14 mouse cellular contexts compared by ENCODE assay signal in genomic region chr11:75280066-75280410, GRCm38 (mm10).
DNase-seq lines count a peak whose midpoint lies in the region; ATAC-seq and TF ChIP-seq lines count a peak whose summit lies in the region.
"Had no signal": no experiment of that assay in that cellular context is flagged by ENCODE, and none has a peak within 500 bp of the region (broad histone marks: within the 10 kb centered on the region; RNA-seq: fewer than 3 reads in every experiment).

No protein-coding gene starts in this region.

- H3K9ac ChIP-seq in heart, postnatal 0 days (replicated peaks; ENCODE audit: low read depth, low read length), result no peak overlapping the region
- H3K9ac ChIP-seq: embryonic facial prominence, embryonic 12.5 days had no signal

- peak; percentile 5 for DNase-seq in adrenal gland, postnatal 14 days
- no peak for DNase-seq in adrenal gland, adult 18-20 months (ENCODE audit: low spot score in 2 of 2)
- no peak for DNase-seq in heart, postnatal 0 days (ENCODE audit: low spot score)
- DNase-seq in heart, adult 8-10 months (ENCODE audit: low spot score), result no peak
- DNase-seq in thymus, adult 2 months, result peak; percentile 37
- no peak for DNase-seq in thymus, postnatal 4 days
- DNase-seq in embryo, embryonic 10.5 days (ENCODE audit: low spot score), result no peak
- no peak for DNase-seq in kidney, adult 8-10 months
- DNase-seq: cerebellum, adult 11 months; kidney, postnatal 10 days; lung, postnatal 14 days; right cerebral cortex, postnatal 4 days had no signal

- H3K4me3 ChIP-seq in heart, postnatal 0 days (ENCODE audit: low read depth, low read length), result no peak overlapping the region
- H3K4me3 ChIP-seq in thymus, adult 2 months (ENCODE audit: control insufficient read depth, insufficient read depth, low read length), result no peak overlapping the region
- H3K4me3 ChIP-seq: embryonic facial prominence, embryonic 12.5 days had no signal

- no peak for TF ChIP-seq EP300 in heart, postnatal 0 days (IDR thresholded peaks at IDR 0.05; ENCODE audit: low read depth)

- H3K4me2 ChIP-seq in heart, postnatal 0 days (ENCODE audit: low read depth, low read length), result no peak overlapping the region

- H3K36me3 ChIP-seq in heart, postnatal 0 days (replicated peaks; ENCODE audit: control insufficient read depth, insufficient read depth, low read length), result no peaks in the 10 kb centered on the region
- no peaks in the 10 kb centered on the region for H3K36me3 ChIP-seq in thymus, adult 2 months (ENCODE audit: control insufficient read depth, insufficient read depth, low read length)
- H3K36me3 ChIP-seq: embryonic facial prominence, embryonic 12.5 days had no signal

- TF ChIP-seq CTCF in heart, postnatal 0 days (IDR thresholded peaks at IDR 0.05; ENCODE audit: low read depth), result no peak
- no peak for TF ChIP-seq CTCF in thymus, adult 2 months (IDR thresholded peaks at IDR 0.05; ENCODE audit: borderline replicate concordance, control insufficient read depth, extremely low read depth, insufficient read depth, low read length, poor library complexity)

- no peaks in the 10 kb centered on the region for H3K27me3 ChIP-seq in heart, postnatal 0 days (ENCODE audit: control insufficient read depth, insufficient read depth, low read length)
- no peaks in the 10 kb centered on the region for H3K27me3 ChIP-seq in thymus, adult 2 months (ENCODE audit: control insufficient read depth, insufficient read depth, low read length)

- no peaks in the 10 kb centered on the region for H3K9me3 ChIP-seq in heart, postnatal 0 days (replicated peaks; ENCODE audit: control insufficient read depth, low read length)
- H3K9me3 ChIP-seq: embryonic facial prominence, embryonic 12.5 days had no signal

- H3K4me1 ChIP-seq in heart, postnatal 0 days (ENCODE audit: control insufficient read depth, insufficient read depth), result peaks cover 34% of the 10 kb centered on the region
- peaks cover 48% of the 10 kb centered on the region for H3K4me1 ChIP-seq in thymus, adult 2 months (replicated peaks; ENCODE audit: control insufficient read depth, insufficient read depth, low read length)

- ATAC-seq in heart, postnatal 0 days (ENCODE audit: insufficient read depth, low read depth), result no peak
- ATAC-seq: forebrain, embryonic 16.5 days had no signal

- peak overlapping the region; percentile 36; the same call in 1 of the 2 replicates for H3K27ac ChIP-seq in heart, postnatal 0 days (ENCODE audit: low read depth)
- peak overlapping the region; percentile 79 for H3K27ac ChIP-seq in thymus, adult 2 months (ENCODE audit: control insufficient read depth, insufficient read depth, low read length)
- H3K27ac ChIP-seq: embryonic facial prominence, embryonic 12.5 days had no signal

- TF ChIP-seq POLR2A in thymus, adult 2 months (IDR thresholded peaks at IDR 0.05; ENCODE audit: control insufficient read depth, extremely low read depth, insufficient read depth, low read length, poor library complexity), result no peak

- WGBS in heart, postnatal 0 days, result 59% methylated on average over 5 of the region's 5 CpGs
- 50% methylated on average over 5 of the region's 5 CpGs for WGBS in thymus, adult 2 months

Comparison
In these comparisons a context has a peak if more than half of its experiments do, and no peak if none do; other contexts are left out.
1. DNase-seq: peak in adrenal gland, postnatal 14 days (single experiment) and thymus, adult 2 months (single experiment); none in adrenal gland, adult 18-20 months (0 of 2), heart, postnatal 0 days (single experiment), heart, adult 8-10 months (single experiment), thymus, postnatal 4 days (single experiment), embryo, embryonic 10.5 days (single experiment) and kidney, adult 8-10 months (0 of 2).